Mouse (Mus musculus) limb, embryonic 13.5 days (tissue): ENCODE results near the gene Tpgs1. TPM values are rescaled to one million over a fixed set of nuclear protein-coding genes. Genes with fewer than 3 reads are reported as not detected.
A peak's percentile ranks its signal among the peaks of the same experiment; 100 is the strongest.
"Not testable (repeated sequence)": the region's sequence is repeated elsewhere in the genome, so short reads cannot be mapped to it uniquely, and the experiment has no call there.

Experiments used
- ATAC-seq: fragments of 200-750 bp; cut with Nextera tagmentation; 2 replicates; pipeline ENCODE4 v1.8.0; 2017; ENCODE audit warnings: low read depth, moderate number of reproducible peaks, moderate TSS enrichment; ENCODE audit not compliant: low FRiP score
- H3K27ac ChIP-seq: fragments of 300-500 bp; sonication (generic); 2 replicates; pipeline ENCODE4 v1.5.1; 2015; ENCODE audit warnings: inconsistent platforms, mild to moderate bottlenecking, moderate library complexity
- H3K27me3 ChIP-seq: fragments of 300-500 bp; sonication (generic); 2 replicates; pipeline ENCODE4 v1.6.1; 2015; ENCODE audit warnings: mild to moderate bottlenecking, inconsistent platforms
- H3K36me3 ChIP-seq: fragments of 300-500 bp; sonication (generic); 2 replicates; pipeline ENCODE4 v1.6.1; 2015; ENCODE audit warnings: inconsistent platforms, mild to moderate bottlenecking, moderate library complexity
- H3K4me1 ChIP-seq: fragments of 300-500 bp; sonication (generic); 2 replicates; pipeline ENCODE4 v1.6.1; 2015; ENCODE audit warnings: inconsistent platforms
- H3K4me2 ChIP-seq: fragments of 300-500 bp; sonication (generic); replicated peaks from 2 replicates; pipeline ENCODE4 v1.6.1; 2015; ENCODE audit warnings: inconsistent platforms, mild to moderate bottlenecking, moderate library complexity
- H3K4me3 ChIP-seq: fragments of 300-500 bp; sonication (generic); 2 replicates; pipeline ENCODE4 v1.5.1; 2015; ENCODE audit warnings: moderate library complexity, mild to moderate bottlenecking, inconsistent platforms
- H3K9ac ChIP-seq: fragments of 300-500 bp; sonication (generic); 2 replicates; pipeline ENCODE4 v1.6.1; 2015; ENCODE audit warnings: mild to moderate bottlenecking, inconsistent platforms
- H3K9me3 ChIP-seq: fragments of 300-500 bp; sonication (generic); 2 replicates; pipeline ENCODE4 v1.6.1; 2016; ENCODE audit warnings: inconsistent platforms
- WGBS: fragments of 180-500 bp; shearing (Covaris S2); methylation state at CpG from one replicate; pipeline ENCODE4 v1.1.7; 2015; 5-methylcytosine and 5-hydroxymethylcytosine counted together
- polyA plus RNA-seq: library from polyadenylated mRNA; unstranded; fragments of >200 nt; fragmentation: Nextera tagmentation; extraction: Ambion mirVana; gene quantifications from 2 replicates; pipeline ENCODE4 v1.2.1, GENCODE M21; 2015

Tpgs1 gene
- polyA plus RNA-seq, 1 experiment from 2014 or later = 62.0 TPM

DNA sequence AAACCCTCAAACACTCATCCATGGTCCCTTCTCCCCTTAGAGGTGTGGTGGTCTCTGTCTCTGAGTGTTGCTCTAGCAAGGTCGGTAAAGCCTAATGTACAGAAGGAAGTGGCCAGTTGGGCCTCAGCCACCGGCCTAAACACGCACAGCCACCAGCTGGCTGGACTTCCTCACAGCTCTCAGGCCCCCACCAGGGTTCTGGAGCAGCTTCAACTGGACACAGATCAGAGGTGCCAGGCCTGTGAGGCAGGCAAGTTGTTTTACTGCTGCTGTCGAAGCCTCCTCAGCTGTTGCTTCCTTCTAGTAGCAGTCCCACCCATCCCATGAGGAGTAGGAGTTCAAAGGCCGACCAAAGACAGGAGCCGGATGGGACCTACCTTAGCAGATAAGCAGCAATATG lies 28.7 kb downstream of the Tpgs1 start:
- no peak for ATAC-seq
- Histone ChIP-seq H3K27me3 (no peaks in the 10 kb centered on the region), H3K4me1 (peaks cover 51% of the 10 kb centered on the region), H3K36me3 (no peaks in the 10 kb centered on the region), H3K9ac (no peak overlapping the region), H3K27ac (no peak overlapping the region), H3K4me3 (no peak overlapping the region), H3K4me2 (no peak overlapping the region), H3K9me3 (no peaks in the 10 kb centered on the region)
- 71% methylated on average over 6 of the region's 6 CpGs for WGBS

DNA sequence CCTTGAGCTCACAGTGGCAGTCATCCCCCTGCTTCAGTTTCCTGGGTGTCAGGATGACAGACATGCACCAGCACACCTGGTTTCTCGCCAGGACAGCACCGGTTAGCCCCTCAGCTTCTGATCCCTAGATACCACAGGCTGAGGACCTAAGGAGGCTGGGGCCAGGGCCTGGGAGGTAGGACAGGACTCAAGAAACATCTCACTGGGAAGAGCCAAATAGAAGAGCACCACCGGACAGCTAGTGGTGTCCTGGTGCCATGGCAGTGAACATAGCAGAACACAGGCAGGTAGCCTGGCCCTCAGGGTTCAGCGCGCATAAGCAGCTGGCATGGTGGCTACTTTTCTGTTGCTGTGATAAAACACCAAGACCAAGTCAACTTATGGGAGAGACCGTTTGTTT lies 29.3 kb downstream of the Tpgs1 start:
- no peak overlapping the region for H3K27ac ChIP-seq
- no peaks in the 10 kb centered on the region for H3K27me3 ChIP-seq
- no peak overlapping the region for H3K9ac ChIP-seq
- ATAC-seq = no peak
- H3K9me3 ChIP-seq = no peaks in the 10 kb centered on the region
- no peak overlapping the region for H3K4me2 ChIP-seq
- no peaks in the 10 kb centered on the region for H3K36me3 ChIP-seq
- 88% methylated on average over 6 of the region's 6 CpGs for WGBS
- no peak overlapping the region for H3K4me3 ChIP-seq
- peaks cover 51% of the 10 kb centered on the region for H3K4me1 ChIP-seq

DNA sequence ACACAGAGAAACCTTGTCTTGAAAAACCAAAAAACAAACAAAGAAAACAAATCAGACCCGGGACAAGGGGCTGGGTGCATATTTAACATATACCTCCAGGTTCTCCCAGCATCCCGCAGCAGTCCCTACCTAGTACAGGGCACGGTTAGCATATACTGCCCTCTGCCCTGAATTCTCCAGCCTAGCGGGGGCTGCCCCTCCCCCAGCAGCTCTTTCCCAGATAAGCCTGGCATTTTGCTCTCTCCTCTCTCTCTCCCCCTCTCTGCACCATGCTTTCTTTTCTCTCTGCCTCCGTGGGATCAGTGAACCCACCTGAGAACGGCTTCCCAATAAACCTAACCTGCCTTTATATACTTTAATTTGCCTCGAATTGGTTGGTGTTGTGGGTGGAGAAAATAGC lies 31.5 kb downstream of the Tpgs1 start:
- no peaks in the 10 kb centered on the region for H3K27me3 ChIP-seq
- no peak overlapping the region for H3K4me3 ChIP-seq
- H3K36me3 ChIP-seq = no peaks in the 10 kb centered on the region
- H3K9me3 ChIP-seq = no peaks in the 10 kb centered on the region
- WGBS = 38% methylated on average over 7 of the region's 7 CpGs
- H3K27ac ChIP-seq = peak overlapping the region; percentile 28; the same call in 1 of the 2 replicates
- H3K9ac ChIP-seq = peak overlapping the region; percentile 25; the same call in 1 of the 2 replicates
- peaks cover 43% of the 10 kb centered on the region for H3K4me1 ChIP-seq
- no peak overlapping the region for H3K4me2 ChIP-seq
- no peak for ATAC-seq

DNA sequence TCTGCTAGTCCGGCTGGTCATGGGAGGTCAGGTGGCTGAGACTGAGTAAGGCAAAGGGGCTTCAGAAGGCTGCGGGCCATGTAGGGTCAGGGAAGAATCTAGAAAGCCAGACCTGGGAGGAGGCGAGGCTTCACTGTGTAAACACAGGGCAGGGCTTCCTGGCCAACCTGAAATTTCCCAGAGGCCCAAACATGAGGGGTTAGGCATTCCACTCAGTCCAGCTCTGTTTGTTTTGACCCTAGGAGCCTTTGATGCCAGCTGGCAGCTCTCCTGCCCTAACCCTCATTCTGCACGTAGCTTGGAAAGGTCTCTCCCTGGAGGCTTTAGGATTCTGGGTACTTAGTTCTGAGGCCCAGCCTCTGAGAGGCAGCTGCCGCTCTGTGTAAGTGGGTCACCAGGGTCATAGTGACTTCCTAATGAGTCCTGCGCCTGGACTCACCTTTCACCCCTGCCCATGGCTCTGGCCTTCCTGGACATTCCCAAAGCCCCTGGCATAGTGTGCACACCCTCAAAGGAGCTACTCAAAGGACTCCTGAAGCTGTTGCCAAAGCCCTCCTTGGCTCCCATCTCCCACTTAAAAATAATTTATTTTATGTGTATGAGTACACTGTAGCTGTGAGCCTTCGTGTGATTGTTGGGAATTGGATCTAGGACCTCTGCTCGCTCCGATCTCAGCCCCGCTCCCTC lies 32.4 kb downstream of the Tpgs1 start:
- Histone ChIP-seq H3K9me3 (no peaks in the 10 kb centered on the region), H3K4me3 (no peak overlapping the region), H3K27me3 (no peaks in the 10 kb centered on the region), H3K9ac (0 out of 2 replicates have a peak overlapping the region, but pooled peaks have one; percentile 25), H3K4me2 (no peak overlapping the region), H3K36me3 (peaks cover 7% of the 10 kb centered on the region), H3K4me1 (peaks cover 43% of the 10 kb centered on the region), H3K27ac (peak overlapping the region; percentile 33; the same call in 1 of the 2 replicates)
- WGBS = 50% methylated on average over 10 of the region's 10 CpGs
- ATAC-seq = no peak

DNA sequence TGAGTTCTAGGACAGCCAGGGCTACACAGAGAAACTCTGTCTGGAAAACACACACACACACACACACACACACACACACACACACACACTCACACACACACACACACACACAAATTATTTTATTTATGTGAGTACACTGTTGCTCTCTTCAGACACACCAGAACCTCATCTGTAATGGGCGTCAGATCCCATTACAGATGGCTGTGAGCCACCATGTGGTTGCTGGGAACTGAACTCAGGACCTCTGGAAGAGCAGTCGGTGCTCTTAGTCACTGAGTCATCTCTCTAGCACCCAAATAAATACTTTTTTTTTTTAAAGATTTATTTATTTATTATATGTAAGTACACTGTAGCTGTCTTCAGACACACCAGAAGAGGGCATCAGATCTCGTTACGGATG lies 33.8 kb downstream of the Tpgs1 start:
- H3K4me2 ChIP-seq, H3K4me3 ChIP-seq, ATAC-seq, H3K27ac ChIP-seq, H3K9ac ChIP-seq, H3K27me3 ChIP-seq, H3K9me3 ChIP-seq: not testable (repeated sequence)
- H3K4me1 ChIP-seq = peaks cover 44% of the 10 kb centered on the region
- WGBS = 80% methylated on average over 4 of the region's 4 CpGs
- H3K36me3 ChIP-seq = peaks cover 21% of the 10 kb centered on the region

DNA sequence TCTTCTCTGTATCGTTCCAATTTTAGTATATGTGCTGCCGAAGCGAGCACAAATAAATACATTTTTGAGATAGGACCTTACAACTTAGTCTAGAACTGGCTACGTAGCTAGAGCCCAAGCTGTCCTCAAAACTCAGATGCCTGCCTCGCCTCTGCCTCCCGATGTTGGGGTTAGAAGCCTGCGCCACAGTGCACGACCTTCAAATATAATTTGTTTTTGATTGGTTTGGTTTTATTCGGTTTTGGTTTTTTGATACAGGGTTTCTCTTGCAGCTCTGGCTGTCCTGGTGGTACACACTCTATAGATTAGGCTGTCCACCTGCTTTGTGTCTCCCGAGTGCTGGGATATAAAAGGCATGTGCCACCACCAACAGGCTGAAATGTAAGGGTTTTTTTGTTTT lies 34.4 kb downstream of the Tpgs1 start:
- 83% methylated on average over 10 of the region's 10 CpGs for WGBS
- Histone ChIP-seq H3K9ac (peak overlapping the region; percentile 27; the same call in 1 of the 2 replicates), H3K27ac (no peak overlapping the region)

DNA sequence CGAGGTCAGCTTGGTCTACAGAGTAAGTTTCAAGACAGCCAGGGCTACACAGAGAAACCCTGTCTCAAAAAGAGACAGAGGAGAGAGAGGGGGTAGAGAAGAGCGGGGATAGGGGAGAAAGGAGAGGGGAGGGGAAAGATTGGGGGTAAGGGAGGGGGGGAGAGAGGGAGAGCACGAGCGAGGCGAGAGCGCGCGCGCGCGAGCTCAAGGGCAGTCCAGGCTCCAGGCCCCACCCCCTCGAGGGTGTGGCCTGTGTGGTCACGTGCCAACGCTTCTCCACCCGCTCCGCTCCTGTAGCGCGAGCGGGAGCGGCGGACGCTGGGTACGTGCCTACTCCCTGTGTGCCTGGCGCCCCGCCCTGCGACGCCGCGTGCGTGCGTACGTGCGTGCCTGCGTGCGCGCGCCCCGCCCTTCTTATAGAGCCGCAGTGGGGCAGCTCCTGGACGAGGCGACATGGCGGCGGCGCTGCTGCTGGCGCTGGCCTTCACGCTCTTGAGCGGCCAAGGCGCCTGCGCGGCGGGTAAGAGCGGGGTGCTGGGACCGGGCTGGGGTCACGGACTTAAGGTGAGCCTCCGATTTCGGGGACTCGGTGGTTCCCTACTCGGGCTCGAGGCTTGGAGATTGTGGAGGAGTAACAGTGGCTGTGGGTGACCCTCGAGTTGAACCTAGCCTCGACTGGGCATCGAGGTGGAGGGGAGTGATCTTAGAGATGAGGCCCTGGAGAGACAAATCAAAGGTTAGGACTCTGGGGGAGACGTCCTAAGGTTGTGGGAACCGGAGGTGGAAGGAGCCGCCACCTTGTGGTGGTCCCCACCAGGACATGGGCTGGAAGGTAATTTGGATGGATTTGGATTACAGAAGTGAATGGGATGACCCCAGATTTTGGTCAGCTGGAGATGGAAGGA lies 35.1 kb downstream of the Tpgs1 start, which contains the start of gene Bsg:
Bsg (plus strand) TSS at position 427 of the 905 bp plus-strand sequence.
- peak within 1 kb of the TSS; percentile 98 for H3K4me2 ChIP-seq
- H3K27ac ChIP-seq = peak within 1 kb of the TSS; percentile 79
- H3K4me1 ChIP-seq = peaks cover 43% of the 10 kb centered on the region
- WGBS = under 1% methylated on average over 62 of the region's 65 CpGs
- H3K36me3 ChIP-seq = peaks cover 31% of the 10 kb centered on the region
- no peaks in the 10 kb centered on the region for H3K9me3 ChIP-seq
- peak; percentile 95 for ATAC-seq
- H3K27me3 ChIP-seq = no peaks in the 10 kb centered on the region
- peak within 1 kb of the TSS; percentile 78 for H3K4me3 ChIP-seq
- peak within 1 kb of the TSS; percentile 90 for H3K9ac ChIP-seq

More for the DNA sequence above, 34.4 kb downstream of the Tpgs1 start:
- ATAC-seq = no peak
- Histone ChIP-seq H3K9me3 (no peaks in the 10 kb centered on the region), H3K4me3 (peak overlapping the region; percentile 78), H3K4me2 (peak overlapping the region; percentile 98), H3K36me3 (peaks cover 23% of the 10 kb centered on the region), H3K27me3 (no peaks in the 10 kb centered on the region), H3K4me1 (peaks cover 43% of the 10 kb centered on the region)

DNA sequence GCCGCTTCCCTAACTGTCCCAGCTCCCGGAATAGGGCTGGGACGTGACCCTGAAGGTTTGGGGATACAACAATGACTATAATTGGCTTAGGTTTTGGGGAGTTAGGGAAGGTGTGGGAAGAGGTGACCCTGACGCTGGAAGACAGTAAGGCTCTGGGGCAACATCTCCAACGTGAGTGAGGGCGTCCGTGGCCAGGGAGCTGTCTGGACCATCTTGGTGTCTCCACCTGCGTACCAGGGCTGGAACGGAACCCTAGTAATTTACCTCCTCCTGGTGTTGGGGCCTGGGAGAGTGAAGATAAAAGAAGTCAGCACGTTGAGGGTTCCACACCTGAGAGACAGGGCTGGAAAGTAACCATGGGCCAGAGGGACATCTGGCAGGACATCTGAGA lies 35.8 kb downstream of the Tpgs1 start:
- Histone ChIP-seq H3K27me3 (no peaks in the 10 kb centered on the region), H3K4me2 (peak overlapping the region; percentile 98), H3K4me3 (peak overlapping the region; percentile 78), H3K36me3 (peaks cover 37% of the 10 kb centered on the region), H3K9me3 (no peaks in the 10 kb centered on the region), H3K9ac (peak overlapping the region; percentile 90), H3K27ac (peak overlapping the region; percentile 79; the same call in 1 of the 2 replicates), H3K4me1 (peaks cover 43% of the 10 kb centered on the region)
- no peak for ATAC-seq
- WGBS = 3% methylated on average over 10 of the region's 10 CpGs

DNA sequence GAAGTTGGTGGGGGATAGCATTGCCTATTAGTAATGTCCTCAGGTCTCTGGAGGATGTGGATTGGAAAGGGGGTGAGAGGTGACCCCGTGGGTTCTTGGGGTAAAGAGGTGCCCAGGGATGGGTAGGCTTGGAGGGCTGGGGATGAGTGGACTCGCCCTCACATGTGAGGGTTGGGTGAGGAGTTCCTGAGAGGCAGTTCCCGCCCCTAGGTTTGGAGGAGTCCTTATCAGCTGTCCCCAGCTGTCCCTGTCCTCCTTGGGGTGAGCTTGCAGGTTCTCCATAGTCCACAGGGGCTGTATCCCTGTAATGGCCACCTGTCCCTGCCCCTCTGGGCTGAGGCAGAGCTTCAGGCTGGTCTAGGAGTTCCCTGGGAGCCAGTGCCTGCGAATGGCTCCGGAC lies 36.8 kb downstream of the Tpgs1 start:
- Histone ChIP-seq H3K36me3 (peaks cover 47% of the 10 kb centered on the region), H3K4me1 (peaks cover 40% of the 10 kb centered on the region), H3K4me3 (peak overlapping the region; percentile 78), H3K27ac (no peak overlapping the region), H3K27me3 (no peaks in the 10 kb centered on the region), H3K9ac (peak overlapping the region; percentile 90), H3K4me2 (peak overlapping the region; percentile 98), H3K9me3 (no peaks in the 10 kb centered on the region)
- WGBS = 76% methylated on average over 5 of the region's 5 CpGs
- ATAC-seq = no peak

DNA sequence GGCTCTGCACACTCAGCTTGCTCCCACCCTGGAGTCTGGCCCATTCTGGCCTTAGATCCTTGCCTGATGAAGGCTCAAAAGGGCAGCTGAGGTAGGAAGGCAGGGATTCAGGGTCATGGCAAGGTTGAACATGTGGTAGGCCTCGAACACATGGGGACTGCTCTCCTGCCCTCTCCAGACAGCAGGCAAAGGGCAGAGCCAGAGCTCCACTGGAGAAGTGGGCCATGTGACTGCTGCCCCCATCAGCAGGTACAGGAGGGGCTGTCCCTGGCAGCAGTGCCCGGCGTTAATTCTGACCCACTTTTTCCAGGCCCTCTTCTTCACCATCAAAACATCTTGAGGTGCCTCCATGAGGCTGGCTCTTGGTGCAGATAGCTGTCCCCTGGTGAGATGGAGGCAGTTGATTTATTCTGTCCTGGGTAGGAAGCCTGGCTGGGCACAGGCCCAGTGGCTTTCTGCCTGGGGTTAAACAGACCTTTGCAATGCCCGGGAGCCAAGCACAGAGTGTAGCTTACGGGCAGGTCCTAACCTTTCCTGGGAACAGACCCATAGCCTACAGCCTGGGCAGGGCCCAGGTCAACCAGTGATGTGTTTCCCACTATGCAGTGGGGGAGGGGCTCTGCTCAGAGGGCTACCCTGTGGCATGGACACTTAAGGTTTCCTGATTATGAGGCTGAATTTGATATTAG lies 37.4 kb downstream of the Tpgs1 start:
- H3K4me2 ChIP-seq = peak overlapping the region; percentile 98
- no peaks in the 10 kb centered on the region for H3K9me3 ChIP-seq
- peaks cover 34% of the 10 kb centered on the region for H3K4me1 ChIP-seq
- H3K27ac ChIP-seq = peak overlapping the region; percentile 6; the same call in 1 of the 2 replicates
- WGBS = 83% methylated on average over 5 of the region's 5 CpGs
- no peaks in the 10 kb centered on the region for H3K27me3 ChIP-seq
- peaks cover 53% of the 10 kb centered on the region for H3K36me3 ChIP-seq
- H3K9ac ChIP-seq = peak overlapping the region; percentile 90
- ATAC-seq = no peak
- H3K4me3 ChIP-seq = peak overlapping the region; percentile 78

DNA sequence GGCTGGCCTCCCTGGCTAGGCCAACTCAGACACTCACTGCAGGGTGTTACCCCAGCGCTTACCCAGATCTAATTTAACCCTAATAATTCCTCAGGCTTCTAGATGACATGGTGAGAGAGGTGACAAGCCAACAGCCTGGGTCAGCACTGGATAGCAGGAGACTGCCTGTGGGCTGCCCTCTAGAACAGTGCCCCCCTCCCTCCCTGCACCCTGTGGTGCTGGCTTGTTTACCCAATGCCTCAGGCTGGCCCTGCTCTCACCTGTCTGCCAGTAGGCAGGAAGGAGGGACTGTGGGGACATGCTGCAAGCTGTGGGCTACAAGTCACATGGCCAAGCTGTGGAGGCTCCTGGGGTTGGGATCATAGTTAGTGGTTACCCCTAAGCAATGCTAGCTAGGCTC lies 38.0 kb downstream of the Tpgs1 start:
- H3K4me3 ChIP-seq = 0 out of 2 replicates have a peak overlapping the region, but pooled peaks have one; percentile 78
- H3K27me3 ChIP-seq = no peaks in the 10 kb centered on the region
- no peak for ATAC-seq
- H3K9me3 ChIP-seq = no peaks in the 10 kb centered on the region
- peak overlapping the region; percentile 90; the same call in 1 of the 2 replicates for H3K9ac ChIP-seq
- 82% methylated on average over 1 of the region's 1 CpGs for WGBS
- 0 out of 2 replicates have a peak overlapping the region, but pooled peaks have one; percentile 6 for H3K27ac ChIP-seq
- H3K36me3 ChIP-seq = peaks cover 59% of the 10 kb centered on the region
- H3K4me1 ChIP-seq = peaks cover 31% of the 10 kb centered on the region
- peak overlapping the region; percentile 98 for H3K4me2 ChIP-seq
